Mouse (Mus musculus): ENCODE data around the gene Rarb.
A peak's percentile ranks its signal among the peaks of the same experiment; 100 is the strongest.

Gene Rarb

GRCm38 (mm10) chr14:16574925-16575721, 243.8 kb downstream of the Rarb start:
- peak; percentile 89 for DNase-seq

GRCm38 (mm10) chr14:16573475-16574171, 245.3 kb downstream of the Rarb start:
- peak; percentile 25 for DNase-seq

- peak; percentile 25 for DNase-seq
Measured at GRCm38 (mm10) chr14:16572755-16573340, 246.1 kb downstream of the Rarb start.

GRCm38 (mm10) chr14:16569506-16570001, 249.4 kb downstream of the Rarb start:
- DNase-seq = no peak

- no peak for DNase-seq
Measured at GRCm38 (mm10) chr14:16566920-16567319, 252.0 kb downstream of the Rarb start.

GRCm38 (mm10) chr14:16563912-16564311, 255.0 kb downstream of the Rarb start:
- no peak for DNase-seq

- no peak for DNase-seq
Measured at GRCm38 (mm10) chr14:16561496-16562170, 257.3 kb downstream of the Rarb start.

- no peak for DNase-seq
Measured at GRCm38 (mm10) chr14:16559294-16560217, 259.4 kb downstream of the Rarb start.

- no peak for DNase-seq
Measured at GRCm38 (mm10) chr14:16558033-16558432, 260.9 kb downstream of the Rarb start.

- DNase-seq = peak; percentile 36
Measured at GRCm38 (mm10) chr14:16554643-16555459, 264.1 kb downstream of the Rarb start.

GRCm38 (mm10) chr14:16554319-16554642, 264.7 kb downstream of the Rarb start:
- no peak for DNase-seq

- DNase-seq = no peak
Measured at GRCm38 (mm10) chr14:16552293-16552692, 266.7 kb downstream of the Rarb start.

GRCm38 (mm10) chr14:16551843-16552242, 267.1 kb downstream of the Rarb start:
- no peak for DNase-seq

GRCm38 (mm10) chr14:16548200-16548576, 270.8 kb downstream of the Rarb start:
- DNase-seq = no peak

GRCm38 (mm10) chr14:16547492-16548199, 271.3 kb downstream of the Rarb start:
- no peak for DNase-seq

- no peak for DNase-seq
Measured at GRCm38 (mm10) chr14:16544995-16545394, 274.0 kb downstream of the Rarb start.

- no peak for DNase-seq
Measured at GRCm38 (mm10) chr14:16541641-16542040, 277.3 kb downstream of the Rarb start.

GRCm38 (mm10) chr14:16537433-16537832, 281.5 kb downstream of the Rarb start:
- DNase-seq = no peak

GRCm38 (mm10) chr14:16528631-16529030, 290.3 kb downstream of the Rarb start:
- DNase-seq = no peak

GRCm38 (mm10) chr14:16526120-16526519, 292.8 kb downstream of the Rarb start:
- peak; percentile 23 for DNase-seq

Measured in kidney, adult 18-20 months (tissue).